Mouse (Mus musculus) liver, embryonic 18 days (tissue): ENCODE data around the gene Rdx. TPM values are rescaled to one million over a fixed set of nuclear protein-coding genes. Genes with fewer than 3 reads are reported as not detected.

Source experiments
- polyA plus RNA-seq: library from polyadenylated mRNA; depleted of rRNA; stranded (reverse); fragments of >200 nt; gene quantifications from 2 replicates; pipeline ENCODE4 v1.2.3, GENCODE M21; 2012; rRNA removed

Rdx gene
- 25.8 and 27.0 TPM in 2 replicates for polyA plus RNA-seq

DNA sequence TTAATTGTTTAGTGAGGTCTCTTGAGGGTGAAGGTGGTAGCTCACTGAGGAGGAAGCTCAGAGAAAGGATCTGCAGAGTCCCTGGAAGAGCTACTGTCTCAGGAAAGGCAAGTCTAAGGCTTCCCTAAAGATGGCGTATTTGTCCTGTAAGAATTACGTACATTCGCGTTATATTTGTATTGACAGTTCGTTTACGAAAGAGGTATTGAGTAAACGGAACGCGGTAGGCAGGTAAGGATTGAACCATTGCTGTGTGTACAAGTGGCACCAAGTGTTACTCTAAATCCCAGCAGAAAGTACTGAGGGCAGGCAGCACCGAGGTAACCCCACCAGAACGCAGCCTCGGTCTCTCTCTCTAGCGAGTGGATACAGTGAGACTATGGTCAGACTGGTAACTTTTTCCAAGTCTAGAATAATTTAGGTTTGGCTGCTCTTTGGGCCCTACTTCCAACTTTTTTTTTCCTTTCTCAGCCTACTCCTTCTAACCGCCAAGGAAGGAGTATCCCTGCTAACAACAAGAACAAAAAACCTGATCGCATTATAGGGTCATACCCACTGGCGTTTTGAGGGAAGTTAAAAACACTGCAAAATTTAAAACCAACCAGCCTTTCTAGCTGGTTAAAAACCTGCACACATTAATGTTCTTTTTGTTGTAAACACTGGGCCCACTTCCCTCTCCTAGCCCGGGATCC lies at the start of gene Rdx:
TSS of gene Rdx (plus strand) at position 45 of the 692 bp plus-strand sequence.

Other genes starting within 250 kb of the Rdx start
- gene Fdx1, start 83.6 kb upstream of the Rdx start, polyA plus RNA-seq = 69.8 and 89.7 TPM in 2 replicates
- 0.73 and 0.76 TPM in 2 replicates for gene Zc3h12c, start 121.4 kb downstream of the Rdx start, polyA plus RNA-seq